Mouse (Mus musculus) cerebellum, adult 2 months (tissue): ENCODE measurements around the gene Fam92b.

ENCODE experiments used
- CTCF ChIP-seq: fragments of 200-500 bp; IDR thresholded peaks from 2 replicates; pipeline ENCODE4 v1.5.1; 2011; ENCODE audit warnings: low read depth, mild to moderate bottlenecking, control low read depth, low read length, moderate library complexity, borderline replicate concordance; ENCODE audit not compliant: insufficient read depth
- POLR2A ChIP-seq: fragments of 200-500 bp; IDR thresholded peaks from 2 replicates; pipeline ENCODE4 v1.6.1; 2011; ENCODE audit warnings: low read length, control low read depth, borderline replicate concordance; ENCODE audit not compliant: insufficient read depth

- no peak for TF ChIP-seq POLR2A
- TF ChIP-seq CTCF: no peak
Observed at GRCm38 (mm10) chr8:120118162-120118561, 59.1 kb downstream of the Fam92b start.
